Mouse (Mus musculus): ENCODE results near the gene Hist1h2ab. TPM values are rescaled to one million over a fixed set of nuclear protein-coding genes. Genes with fewer than 3 reads are reported as not detected.

Hist1h2ab gene
- polyA plus RNA-seq, 1 experiment from 2014 or later: 49.6 TPM

Small RNAs within 50 kb of the gene (microRNA-seq; reads per million reads assigned to microRNA genes)
- not detected for gene Gm44314
- gene Gm44484: not detected

Other genes starting within 250 kb of the Hist1h2ab start
- gene Hist1h4h, start 220.1 kb upstream of the Hist1h2ab start, polyA plus RNA-seq (2014; fragmentation: Nextera tagmentation; extraction: Ambion mirVana): 6.5 and 6.9 TPM in 2 replicates
- 12.1 and 15.7 TPM in 2 replicates for gene Hist1h2af, start 217.2 kb upstream of the Hist1h2ab start, polyA plus RNA-seq (2014; fragmentation: Nextera tagmentation; extraction: Ambion mirVana)
- gene Hist1h3g, start 215.7 kb upstream of the Hist1h2ab start, polyA plus RNA-seq (2014; fragmentation: Nextera tagmentation; extraction: Ambion mirVana): 6.1 and 8.1 TPM in 2 replicates
- 0.47 and 1.1 TPM in 2 replicates for gene Hist1h2bh, start 207.7 kb upstream of the Hist1h2ab start, polyA plus RNA-seq (2014; fragmentation: Nextera tagmentation; extraction: Ambion mirVana)
- gene Hist1h3f, start 207.1 kb upstream of the Hist1h2ab start, polyA plus RNA-seq (2014; fragmentation: Nextera tagmentation; extraction: Ambion mirVana): 1.1 and 1.2 TPM in 2 replicates
- gene Hist1h4f, start 199.5 kb upstream of the Hist1h2ab start, polyA plus RNA-seq (2014; fragmentation: Nextera tagmentation; extraction: Ambion mirVana): 1.3 and 1.4 TPM in 2 replicates
- 0.64 and 0.90 TPM in 2 replicates for gene Hist1h1d, start 197.9 kb upstream of the Hist1h2ab start, polyA plus RNA-seq (2014; fragmentation: Nextera tagmentation; extraction: Ambion mirVana)
- gene Hist1h3e, start 188.8 kb upstream of the Hist1h2ab start, polyA plus RNA-seq (2014; fragmentation: Nextera tagmentation; extraction: Ambion mirVana): 9.3 and 9.7 TPM in 2 replicates
- gene Hist1h2ae, start 179.9 kb upstream of the Hist1h2ab start, polyA plus RNA-seq (2014; fragmentation: Nextera tagmentation; extraction: Ambion mirVana): 106 and 114 TPM in 2 replicates
- gene Hist1h2bg, start 179.7 kb upstream of the Hist1h2ab start, polyA plus RNA-seq (2014; fragmentation: Nextera tagmentation; extraction: Ambion mirVana): 6.1 and 7.6 TPM in 2 replicates
- gene Hist1h2bf, start 176.9 kb upstream of the Hist1h2ab start, polyA plus RNA-seq (2014; fragmentation: Nextera tagmentation; extraction: Ambion mirVana): 7.0 and 7.1 TPM in 2 replicates
- 2.2 and 4.2 TPM in 2 replicates for gene Hist1h2ad, start 176.7 kb upstream of the Hist1h2ab start, polyA plus RNA-seq (2014; fragmentation: Nextera tagmentation; extraction: Ambion mirVana)
- 9.6 and 12.5 TPM in 2 replicates for gene Hist1h3d, start 175.4 kb upstream of the Hist1h2ab start, polyA plus RNA-seq (2014; fragmentation: Nextera tagmentation; extraction: Ambion mirVana)
- gene Hist1h4d, start 169.5 kb upstream of the Hist1h2ab start, polyA plus RNA-seq (2014; fragmentation: Nextera tagmentation; extraction: Ambion mirVana): 111 and 114 TPM in 2 replicates
- gene Hist1h2be, start 130.0 kb upstream of the Hist1h2ab start, polyA plus RNA-seq (2014; fragmentation: Nextera tagmentation; extraction: Ambion mirVana): 1.5 and 1.9 TPM in 2 replicates
- gene Hist1h1e, start 128.6 kb upstream of the Hist1h2ab start, polyA plus RNA-seq (2014; fragmentation: Nextera tagmentation; extraction: Ambion mirVana): 16.6 and 19.2 TPM in 2 replicates
- gene Hist1h2ac, start 67.2 kb upstream of the Hist1h2ab start, polyA plus RNA-seq (2014; fragmentation: Nextera tagmentation; extraction: Ambion mirVana): 1.4 and 1.6 TPM in 2 replicates
- gene Hist1h2bc, start 66.9 kb upstream of the Hist1h2ab start, polyA plus RNA-seq (2014; fragmentation: Nextera tagmentation; extraction: Ambion mirVana): 46.3 and 57.5 TPM in 2 replicates
- gene Hist1h1t, start 55.3 kb upstream of the Hist1h2ab start, polyA plus RNA-seq (2014; fragmentation: Nextera tagmentation; extraction: Ambion mirVana): 0.27 TPM in 1 of 2 replicates, not detected in the other
- 6.7 and 10.4 TPM in 2 replicates for gene Hist1h4c, start 52.7 kb upstream of the Hist1h2ab start, polyA plus RNA-seq (2014; fragmentation: Nextera tagmentation; extraction: Ambion mirVana)
- gene Hfe, start 40.3 kb upstream of the Hist1h2ab start, polyA plus RNA-seq (2014; fragmentation: Nextera tagmentation; extraction: Ambion mirVana): 7.2 and 7.8 TPM in 2 replicates
- 24.4 and 30.8 TPM in 2 replicates for gene Hist1h1c, start 12.3 kb upstream of the Hist1h2ab start, polyA plus RNA-seq (2014; fragmentation: Nextera tagmentation; extraction: Ambion mirVana)
- 6.9 and 7.9 TPM in 2 replicates for gene Hist1h3c, start 5.5 kb upstream of the Hist1h2ab start, polyA plus RNA-seq (2014; fragmentation: Nextera tagmentation; extraction: Ambion mirVana)
- gene Hist1h2bb, start 4.4 kb upstream of the Hist1h2ab start, polyA plus RNA-seq (2014; fragmentation: Nextera tagmentation; extraction: Ambion mirVana): 2.5 and 5.0 TPM in 2 replicates
- gene Hist1h3b, start 1.1 kb downstream of the Hist1h2ab start, polyA plus RNA-seq (2014; fragmentation: Nextera tagmentation; extraction: Ambion mirVana): 13.9 and 15.5 TPM in 2 replicates
- 3.9 and 6.4 TPM in 2 replicates for gene Hist1h4b, start 5.9 kb downstream of the Hist1h2ab start, polyA plus RNA-seq (2014; fragmentation: Nextera tagmentation; extraction: Ambion mirVana)
- 0.65 and 1.3 TPM in 2 replicates for gene Hist1h4a, start 10.1 kb downstream of the Hist1h2ab start, polyA plus RNA-seq (2014; fragmentation: Nextera tagmentation; extraction: Ambion mirVana)
- 8.4 and 10.0 TPM in 2 replicates for gene Hist1h3a, start 11.3 kb downstream of the Hist1h2ab start, polyA plus RNA-seq (2014; fragmentation: Nextera tagmentation; extraction: Ambion mirVana)
- gene Hist1h1a, start 12.5 kb downstream of the Hist1h2ab start, polyA plus RNA-seq (2014; fragmentation: Nextera tagmentation; extraction: Ambion mirVana): 3.1 and 4.2 TPM in 2 replicates
- 0.12 TPM in 1 of 2 replicates, not detected in the other for gene Trim38, start 18.8 kb downstream of the Hist1h2ab start, polyA plus RNA-seq (2014; fragmentation: Nextera tagmentation; extraction: Ambion mirVana)
- gene Slc17a2, start 55.9 kb downstream of the Hist1h2ab start, polyA plus RNA-seq (2014; fragmentation: Nextera tagmentation; extraction: Ambion mirVana): 0.05 TPM in 1 of 2 replicates, not detected in the other
- gene Slc17a3, start 88.3 kb downstream of the Hist1h2ab start, polyA plus RNA-seq (2014; fragmentation: Nextera tagmentation; extraction: Ambion mirVana): 0.04 and 0.08 TPM in 2 replicates
- 0.31 and 0.53 TPM in 2 replicates for gene Slc17a1, start 116.6 kb downstream of the Hist1h2ab start, polyA plus RNA-seq (2014; fragmentation: Nextera tagmentation; extraction: Ambion mirVana)
- gene Slc17a4, start 163.9 kb downstream of the Hist1h2ab start, polyA plus RNA-seq (2014; fragmentation: Nextera tagmentation; extraction: Ambion mirVana): 14.7 and 17.5 TPM in 2 replicates
- not detected in 2 replicates for gene Hist1h2ba, start 183.0 kb downstream of the Hist1h2ab start, polyA plus RNA-seq (2014; fragmentation: Nextera tagmentation; extraction: Ambion mirVana)
- gene Hist1h2aa, start 183.3 kb downstream of the Hist1h2ab start, polyA plus RNA-seq (2014; fragmentation: Nextera tagmentation; extraction: Ambion mirVana): not detected in 2 replicates
- gene Scgn, start 240.1 kb downstream of the Hist1h2ab start, polyA plus RNA-seq (2014; fragmentation: Nextera tagmentation; extraction: Ambion mirVana): 1.6 and 4.5 TPM in 2 replicates

Data from intestine, embryonic 14.5 days (tissue).